Mouse (Mus musculus) spleen, postnatal 36 days (tissue): ENCODE measurements around the gene Slc46a2.

Experiments used
- DNase-seq, 2 experiments: peaks; one replicate each; pipeline ENCODE4 v3.0.0; 2022; ENCODE audit warnings: low spot score in 2 of 2, mixed read lengths in 1 of 2

Gene Slc46a2

DNA sequence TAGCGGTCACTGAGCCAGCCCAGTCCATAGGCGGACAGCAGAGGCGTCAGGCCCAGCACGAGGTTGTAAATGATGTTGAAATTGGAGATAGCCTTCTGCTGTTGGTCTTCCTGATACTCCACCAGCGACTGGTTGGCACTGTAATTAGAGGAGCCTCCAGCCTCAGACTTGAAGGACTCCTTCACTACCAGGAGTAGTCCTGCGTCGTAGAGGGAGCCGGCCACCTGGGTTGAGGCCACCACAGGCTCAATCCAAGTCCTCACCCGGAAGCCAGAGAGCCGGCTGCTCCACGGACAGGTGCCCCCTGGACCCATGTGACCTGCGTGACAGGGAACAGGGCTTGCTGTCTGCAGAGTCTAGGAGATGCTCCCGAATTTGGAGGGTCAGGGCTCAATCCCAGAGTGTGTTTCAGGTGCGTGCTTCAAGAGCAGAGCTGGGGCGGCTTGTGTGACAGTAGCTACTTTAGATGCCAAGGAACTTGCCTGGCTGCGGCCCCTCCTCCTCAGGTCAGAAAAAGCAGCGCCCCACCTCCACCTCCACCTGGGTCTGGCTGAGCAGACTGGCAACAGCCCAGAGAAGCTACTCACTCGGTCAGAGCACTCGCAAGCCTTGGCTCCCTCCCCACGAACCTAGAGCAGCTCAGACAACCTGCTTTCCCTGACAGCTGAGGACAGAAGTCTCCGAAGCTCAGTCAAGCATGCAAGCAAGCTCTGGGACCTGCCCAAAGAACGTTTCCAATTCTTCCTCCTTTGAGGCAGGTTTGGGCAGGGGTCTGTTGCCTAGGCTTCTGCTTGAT is at the start of gene Slc46a2:
Slc46a2 (minus strand) TSS at position 449 of the 796 bp plus-strand sequence.
- DNase-seq: no peak

DNA sequence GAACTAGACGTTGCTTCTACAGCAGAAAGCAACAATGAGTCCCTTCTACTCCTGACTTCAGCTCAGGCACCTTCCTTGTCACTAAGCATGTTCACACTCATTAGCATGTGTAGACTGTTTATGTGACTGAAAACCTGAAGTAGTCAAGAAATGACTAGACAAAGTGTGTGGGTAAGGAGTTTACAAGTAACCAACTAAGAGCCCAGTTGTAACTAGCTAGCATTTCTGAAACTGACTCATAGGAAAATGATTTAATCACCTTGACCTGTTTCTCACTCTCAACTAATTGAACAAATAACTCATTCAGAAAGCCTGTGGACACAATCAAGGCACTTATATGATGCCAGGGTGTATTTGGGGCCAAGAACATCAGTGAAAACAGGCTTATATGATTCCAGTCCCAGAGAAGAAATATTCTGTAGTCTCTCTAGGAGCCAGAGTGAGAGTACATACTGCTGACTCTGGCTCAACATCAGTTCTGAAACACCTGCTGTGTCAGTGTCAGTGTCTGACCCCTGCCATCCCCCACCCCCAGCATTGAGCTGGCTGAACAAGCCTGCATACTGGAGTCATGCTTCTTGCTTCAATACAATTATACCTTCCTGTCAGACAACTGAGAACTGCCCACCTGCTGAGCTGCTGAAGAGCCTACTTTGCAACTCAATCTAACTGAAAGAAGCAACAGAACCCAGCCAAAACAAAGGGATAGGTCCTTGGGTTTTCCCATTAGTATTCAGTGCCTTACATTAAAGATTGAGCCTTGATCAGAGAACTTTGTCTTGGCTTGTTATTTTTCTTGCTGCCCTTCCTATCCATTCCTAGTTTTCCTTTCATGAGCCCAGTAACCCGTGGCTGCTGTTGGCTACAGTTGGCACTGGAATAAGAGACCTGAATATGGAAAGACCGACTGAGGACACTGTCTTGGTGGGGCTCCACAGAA is 48.8 kb upstream of the Slc46a2 start, which contains the start of gene Mup6:
Mup6 (plus strand) TSS at position 890 of the 940 bp plus-strand sequence.
- DNase-seq: no peak

DNA sequence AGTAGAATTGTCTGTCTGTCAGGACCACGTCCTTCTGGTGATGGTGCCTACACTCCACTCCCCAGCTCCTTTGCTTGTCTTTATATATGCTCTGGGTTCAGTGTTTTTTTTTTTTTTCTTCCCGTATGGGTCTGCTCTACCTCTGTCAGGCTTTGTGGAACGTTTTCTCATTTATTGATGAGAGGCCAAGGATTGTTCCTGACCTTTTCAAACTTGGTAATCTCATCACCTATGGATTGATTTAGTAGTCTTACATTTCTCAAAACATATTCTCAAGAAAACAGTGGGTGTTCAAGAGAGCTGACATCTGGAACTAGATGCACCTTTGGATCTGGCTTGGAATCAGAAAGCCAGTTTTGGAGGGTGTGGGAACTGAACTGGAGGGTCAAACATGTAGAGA is 45.8 kb upstream of the Slc46a2 start, which contains the start of gene Mup4:
Mup4 (minus strand) TSS at position 101 of the 400 bp plus-strand sequence.
- DNase-seq: no peak

DNA sequence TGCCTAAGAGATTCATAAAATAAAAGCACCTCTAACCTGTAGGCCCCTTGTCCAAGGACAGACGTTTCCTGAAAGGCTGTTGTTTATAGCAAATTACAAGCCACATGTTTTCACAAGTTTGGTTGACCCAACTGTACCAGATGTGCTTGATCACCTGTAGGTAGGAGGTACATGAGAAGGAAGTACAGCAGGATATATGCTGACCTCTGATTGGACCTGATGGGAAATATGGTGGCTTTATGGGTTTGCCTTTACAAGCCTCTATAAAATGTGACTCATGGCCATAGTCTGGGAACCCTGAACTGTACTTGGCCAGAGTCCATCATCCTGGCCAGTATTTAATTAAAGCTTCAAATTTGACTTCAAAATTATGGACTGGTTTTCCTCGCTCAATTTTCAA is 22.7 kb upstream of the Slc46a2 start:
- DNase-seq: no peak

DNA sequence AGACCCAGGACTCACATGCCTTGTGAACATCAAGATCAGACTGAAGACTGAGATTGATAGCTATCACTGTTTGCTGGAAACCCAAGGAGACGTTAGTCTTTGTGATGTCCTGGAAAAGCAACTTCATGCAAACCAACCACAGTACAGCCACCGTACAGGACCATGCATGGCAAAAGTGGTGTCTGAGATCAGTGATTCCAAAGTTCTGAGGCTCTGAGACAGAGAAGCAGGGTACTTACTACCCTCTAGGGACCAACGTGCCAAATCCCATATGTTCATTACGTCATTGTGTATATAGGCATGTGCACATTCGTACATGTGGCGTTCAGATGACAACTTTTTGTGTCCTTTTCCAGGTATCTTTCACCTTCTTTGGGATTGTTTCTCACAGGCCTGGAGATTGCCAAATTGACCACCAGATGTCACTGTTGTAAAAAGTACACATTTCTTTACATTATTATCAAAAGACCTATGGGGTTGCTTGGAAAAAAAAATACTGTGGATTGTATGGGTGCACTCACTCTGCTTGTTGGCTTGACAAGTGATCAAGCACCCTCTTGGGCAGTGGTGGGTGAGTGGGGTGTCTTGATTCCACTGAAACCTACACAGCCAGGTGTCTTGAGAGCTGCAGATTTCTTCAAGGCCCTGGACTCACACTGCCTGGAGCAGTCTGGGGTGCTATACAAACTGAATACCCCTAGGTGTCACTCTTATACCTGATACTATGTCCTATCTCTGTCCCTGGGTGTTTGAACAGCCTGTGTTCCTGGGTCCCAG is 17.8 kb upstream of the Slc46a2 start:
- DNase-seq: peak in 1 of 2 experiments; percentile 6

DNA sequence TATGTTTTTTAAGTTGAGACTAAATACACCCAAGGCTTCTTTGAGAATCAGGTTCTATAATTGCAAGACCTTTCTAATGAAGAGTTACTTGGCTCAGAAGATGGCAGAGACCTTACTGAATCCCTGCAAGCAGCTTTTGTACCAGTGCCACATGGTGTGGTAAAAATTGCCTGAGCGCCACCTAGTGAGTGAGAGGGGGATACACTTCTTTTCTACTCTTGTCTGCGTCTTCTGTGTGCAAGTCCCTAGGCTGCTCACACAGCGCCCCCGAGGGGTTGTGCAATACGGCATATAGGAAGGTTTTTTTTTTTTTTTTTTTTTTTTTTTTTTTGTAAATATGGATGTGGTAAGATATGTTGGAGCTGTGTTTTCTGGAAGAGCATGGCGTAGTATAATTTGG is 13.5 kb upstream of the Slc46a2 start:
- peak; percentile 78 to 82 for DNase-seq

DNA sequence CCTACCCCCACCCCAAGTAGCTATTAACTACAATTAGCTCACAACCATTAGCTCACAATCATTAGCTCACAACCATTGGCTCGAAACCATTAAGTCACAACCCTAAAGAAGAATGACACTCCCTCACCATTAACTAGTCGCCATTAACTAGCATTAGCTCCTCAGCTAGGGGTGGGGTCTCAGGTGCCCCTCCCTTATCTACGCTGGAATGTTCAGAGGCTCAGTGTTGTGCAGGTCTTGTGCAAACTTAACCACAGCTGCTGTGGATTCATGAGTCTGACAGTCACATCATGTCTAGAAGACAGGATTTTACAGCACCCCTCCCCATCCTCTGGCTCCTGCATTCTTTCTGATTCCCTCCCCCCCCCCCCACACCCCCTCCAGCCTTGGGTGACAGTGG is 12.8 kb upstream of the Slc46a2 start:
- DNase-seq: no peak

DNA sequence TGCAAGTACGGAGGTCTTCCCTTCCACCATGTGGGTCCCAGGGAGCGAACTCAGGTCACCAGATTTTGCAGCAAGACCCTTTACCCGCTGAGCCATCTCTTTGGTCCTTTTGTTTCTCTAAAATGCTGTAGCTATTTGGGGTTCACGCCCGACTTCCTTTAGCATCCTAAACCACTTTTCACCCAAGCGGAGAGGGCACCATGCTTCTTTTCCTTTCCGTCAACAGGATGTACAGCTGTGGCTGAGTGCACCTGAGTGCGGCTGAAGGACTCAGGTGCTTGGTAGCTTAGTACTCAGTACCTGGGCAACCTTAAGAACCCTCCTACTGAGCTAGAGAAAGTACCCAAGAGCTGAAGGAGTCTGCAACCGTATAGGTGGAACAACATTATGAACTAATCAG is 10.2 kb upstream of the Slc46a2 start:
- peak; percentile 51 to 56 for DNase-seq

DNA sequence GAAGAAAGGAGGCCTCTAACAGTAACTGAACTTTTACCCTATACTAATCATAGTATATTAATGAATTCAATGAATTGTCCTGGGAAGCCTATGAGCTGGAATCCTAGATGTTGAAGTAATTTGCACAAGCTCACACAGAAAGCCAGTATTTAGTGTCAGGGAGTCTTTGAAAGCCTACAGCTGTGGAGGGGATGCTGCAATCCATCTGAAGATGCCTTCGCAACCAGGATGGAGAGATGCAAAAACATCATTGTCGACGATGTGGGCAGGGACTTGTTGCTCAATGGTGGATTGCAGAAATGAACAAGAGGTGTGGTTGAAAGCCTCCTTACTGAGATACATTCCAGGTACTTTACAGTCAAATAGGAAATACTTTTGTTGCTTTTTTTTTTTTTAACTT is 3.1 kb upstream of the Slc46a2 start:
- DNase-seq: no peak

DNA sequence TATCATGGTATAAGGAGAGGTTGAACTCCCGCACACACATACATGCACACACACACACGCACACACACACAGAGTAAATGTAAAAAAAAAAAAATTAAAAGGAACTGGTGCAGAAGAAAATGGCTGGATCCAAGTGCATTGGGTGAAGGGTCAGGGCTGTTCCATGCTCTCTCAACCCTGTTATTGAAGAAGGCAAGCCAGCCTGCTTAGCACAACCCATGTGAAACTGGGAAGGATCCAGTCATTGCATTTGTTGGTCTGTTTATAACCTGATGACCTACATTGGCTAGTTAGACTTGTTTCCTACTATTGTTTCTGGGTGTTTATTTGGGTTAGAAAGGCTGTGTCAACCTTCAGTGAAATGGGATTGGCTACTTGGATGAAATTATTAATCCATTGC is 6.1 kb downstream of the Slc46a2 start:
- DNase-seq: no peak

DNA sequence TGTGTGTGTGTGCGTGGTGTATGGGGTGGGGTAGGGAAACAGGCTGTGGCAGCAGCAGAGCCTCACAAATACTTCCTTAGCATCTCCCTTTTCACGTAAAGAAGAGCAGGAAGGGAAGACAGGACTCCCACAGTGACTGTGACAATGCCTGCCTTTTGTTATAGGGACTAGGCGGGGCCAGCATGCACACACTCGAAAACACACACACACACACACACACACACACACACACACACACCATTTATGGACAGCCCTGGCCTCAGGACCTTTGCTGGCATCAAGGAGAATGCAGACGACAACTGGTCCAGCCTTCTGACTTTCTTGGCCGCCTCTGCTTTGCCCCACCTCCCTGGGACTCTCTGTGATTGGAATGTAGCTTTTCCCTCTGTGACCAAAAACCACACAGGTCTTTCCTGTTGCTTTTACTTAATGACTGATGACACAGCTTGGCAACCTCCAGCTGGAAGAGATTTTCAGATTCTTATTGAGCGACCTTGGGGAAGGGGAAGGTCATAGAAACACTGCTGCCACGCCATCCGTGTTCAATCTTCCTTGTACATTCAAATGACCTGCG is 7.1 kb downstream of the Slc46a2 start:
- no peak for DNase-seq

DNA sequence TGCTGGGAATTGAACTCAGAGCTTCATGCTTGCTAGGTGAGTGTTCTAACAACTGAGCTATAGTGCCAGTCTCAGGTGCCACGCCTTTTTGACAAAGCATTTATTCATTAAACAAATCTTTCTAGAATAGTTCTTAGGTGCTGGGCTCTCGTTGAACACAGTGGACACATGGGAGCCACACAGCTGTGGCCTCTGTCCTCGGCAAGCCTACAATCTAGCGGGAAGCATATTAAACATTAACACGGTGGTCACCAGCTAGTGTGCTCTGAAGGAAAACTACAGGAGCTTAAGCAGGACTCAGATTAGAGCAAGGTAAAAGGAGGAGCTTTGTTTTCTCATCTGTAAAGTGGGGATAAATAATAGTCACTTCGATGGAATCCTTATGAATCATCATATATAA is 7.8 kb downstream of the Slc46a2 start:
- DNase-seq: no peak

DNA sequence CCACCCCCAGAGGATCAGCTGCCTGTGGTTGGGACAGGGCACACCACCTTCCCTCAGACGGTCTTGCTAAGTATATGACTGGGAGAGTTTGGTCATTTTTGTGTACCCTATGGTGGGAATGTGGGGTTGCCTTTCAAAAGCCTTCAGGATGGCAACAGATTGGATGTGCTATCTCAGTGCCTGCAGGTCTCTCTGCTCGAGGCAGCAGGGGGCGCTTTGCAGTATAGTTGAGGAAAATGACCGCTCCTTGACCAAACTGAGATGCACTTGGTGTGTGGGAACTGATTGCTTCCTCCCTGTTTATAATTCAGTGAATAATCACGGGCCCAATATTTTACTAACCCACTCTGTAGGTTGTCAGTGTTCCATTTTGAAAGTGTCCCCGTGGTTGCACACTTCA is 12.3 kb downstream of the Slc46a2 start:
- DNase-seq: no peak

DNA sequence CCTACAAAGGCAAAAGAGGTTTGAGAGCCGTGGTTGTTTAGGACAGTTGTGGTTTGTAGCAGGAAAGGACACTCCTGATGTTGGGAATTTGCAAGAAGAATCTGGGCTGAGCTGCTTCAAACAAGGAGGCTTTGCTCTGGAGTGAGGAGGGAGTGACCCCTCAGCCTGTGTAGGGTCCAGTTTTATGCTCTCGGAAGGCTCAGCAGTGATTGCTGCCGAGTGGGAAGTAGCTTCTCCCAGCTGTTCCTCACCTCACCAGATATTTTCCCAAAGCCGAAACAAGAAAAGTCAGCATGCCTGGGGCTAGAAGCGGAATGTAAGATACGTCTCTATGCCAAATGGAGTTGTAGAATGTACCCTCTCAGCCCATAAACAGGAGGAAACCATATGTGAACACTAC is 13.0 kb downstream of the Slc46a2 start:
- no peak for DNase-seq

DNA sequence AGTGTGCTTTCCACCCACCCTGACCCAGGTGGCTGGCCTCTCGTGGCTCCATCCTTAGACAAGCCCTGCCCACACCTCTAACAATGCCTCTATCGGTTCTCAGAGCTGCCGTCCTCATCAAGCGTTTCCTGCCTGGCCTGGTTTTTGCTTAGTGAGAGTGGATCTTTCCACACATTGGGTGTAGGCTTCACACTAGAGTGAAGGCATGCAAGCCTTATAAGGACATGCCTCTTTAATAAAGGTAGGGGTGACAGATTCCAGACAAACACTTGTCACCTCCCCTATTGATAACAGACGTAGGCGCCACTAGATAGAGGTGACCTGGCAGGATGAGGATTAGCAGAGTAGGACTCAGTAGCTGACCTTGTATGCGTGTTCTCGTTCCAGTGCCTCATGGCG is 16.3 kb downstream of the Slc46a2 start:
- no peak for DNase-seq

DNA sequence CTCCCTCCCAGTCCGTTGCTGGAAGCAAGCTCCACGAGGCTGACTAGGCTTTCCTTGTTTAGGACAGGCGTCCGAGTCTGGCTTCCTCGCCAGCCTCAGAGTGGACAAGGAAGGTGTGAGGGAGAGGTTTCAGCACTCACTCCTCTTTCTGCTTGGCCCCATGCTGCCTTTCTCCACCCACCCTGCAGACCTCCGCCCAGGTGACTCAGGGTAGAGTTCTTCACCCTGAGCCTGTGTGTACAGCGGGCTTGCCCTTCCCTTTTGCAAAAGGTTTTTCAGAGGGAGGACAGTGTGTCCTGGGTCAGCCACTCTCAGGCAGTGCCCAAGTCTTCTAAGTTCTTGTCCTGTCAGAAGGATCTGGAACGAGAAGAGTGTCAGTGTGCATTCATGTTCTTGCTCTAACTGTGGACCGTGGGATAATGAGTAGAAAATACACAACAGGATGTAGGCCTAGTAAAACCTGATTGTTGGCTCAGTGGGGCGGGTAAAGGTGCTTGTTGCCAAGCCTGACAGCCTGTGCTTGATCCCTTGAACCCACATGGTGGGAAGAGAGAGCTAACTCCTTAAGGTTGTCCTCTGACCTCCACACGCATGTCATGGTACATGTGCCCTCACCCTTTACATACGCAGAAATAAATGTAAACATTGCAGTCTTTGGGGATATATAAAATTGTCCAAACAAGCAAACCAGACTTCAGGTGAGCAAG is 16.9 kb downstream of the Slc46a2 start:
- DNase-seq: no peak

DNA sequence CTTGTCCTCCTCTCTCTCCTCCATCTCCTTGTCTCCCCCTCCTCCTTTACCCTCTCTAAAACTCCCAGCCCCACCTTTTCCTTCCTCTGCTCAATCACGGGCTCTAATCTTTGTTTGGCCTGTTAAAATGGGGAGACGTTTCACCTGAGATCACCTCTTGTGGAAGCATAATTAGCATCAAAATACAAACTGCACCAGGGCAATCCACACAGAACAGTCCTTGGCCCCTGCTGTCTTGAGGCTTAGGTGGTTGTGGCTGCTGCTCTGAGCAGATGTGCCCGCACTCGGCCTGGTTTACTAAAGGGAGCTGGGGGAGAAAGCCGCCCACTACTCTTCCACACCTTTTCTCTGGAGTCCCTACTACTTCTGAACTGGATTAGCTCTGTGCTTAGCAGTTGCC is 18.9 kb downstream of the Slc46a2 start:
- DNase-seq: no peak

DNA sequence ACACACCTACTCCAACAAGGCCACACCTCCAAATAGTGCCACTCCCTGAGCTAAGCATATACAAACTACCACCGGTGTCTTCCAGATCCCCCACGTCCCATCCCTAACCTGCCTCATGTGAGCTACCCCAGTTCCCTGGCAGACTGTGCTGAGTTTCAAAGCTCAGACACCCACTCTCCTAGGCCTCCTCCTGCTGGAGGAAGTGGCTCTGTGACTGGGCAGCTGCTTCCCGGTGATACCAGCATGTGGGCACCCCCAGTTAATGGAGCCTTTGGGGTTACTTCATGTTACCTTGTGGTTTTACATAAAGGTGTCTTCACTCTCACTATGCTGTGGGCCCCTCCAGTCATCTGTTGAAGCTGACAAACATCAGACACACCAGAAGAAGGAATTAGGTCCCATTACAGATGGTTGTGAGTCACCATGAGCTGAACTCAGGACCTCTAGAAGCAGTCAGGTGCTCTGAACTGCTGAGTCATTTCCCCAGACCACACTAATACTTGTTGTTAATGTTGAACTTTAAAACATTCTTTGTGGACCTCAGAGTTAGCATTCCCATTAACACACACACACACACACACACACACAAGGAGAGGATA is 19.8 kb downstream of the Slc46a2 start:
- no peak for DNase-seq

DNA sequence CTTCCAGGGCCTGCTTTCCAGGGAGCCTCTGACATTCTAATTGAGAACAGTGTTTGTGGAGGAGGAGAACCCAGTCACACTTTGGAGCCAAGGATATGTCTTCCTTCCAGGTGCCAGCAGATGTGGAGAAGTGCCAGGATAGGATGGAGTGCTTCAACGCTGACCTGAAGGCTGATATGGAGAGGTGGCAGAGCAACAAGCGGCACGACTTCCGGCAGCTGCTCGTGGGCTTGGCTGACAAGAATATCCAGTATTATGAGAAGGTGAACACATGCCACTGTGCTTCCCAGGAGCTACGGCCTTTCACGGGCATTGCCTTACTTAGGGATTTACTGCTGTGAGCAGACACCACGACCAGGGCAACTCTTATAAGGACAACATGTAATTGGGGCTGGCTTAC is 20.4 kb downstream of the Slc46a2 start:
- no peak for DNase-seq

DNA sequence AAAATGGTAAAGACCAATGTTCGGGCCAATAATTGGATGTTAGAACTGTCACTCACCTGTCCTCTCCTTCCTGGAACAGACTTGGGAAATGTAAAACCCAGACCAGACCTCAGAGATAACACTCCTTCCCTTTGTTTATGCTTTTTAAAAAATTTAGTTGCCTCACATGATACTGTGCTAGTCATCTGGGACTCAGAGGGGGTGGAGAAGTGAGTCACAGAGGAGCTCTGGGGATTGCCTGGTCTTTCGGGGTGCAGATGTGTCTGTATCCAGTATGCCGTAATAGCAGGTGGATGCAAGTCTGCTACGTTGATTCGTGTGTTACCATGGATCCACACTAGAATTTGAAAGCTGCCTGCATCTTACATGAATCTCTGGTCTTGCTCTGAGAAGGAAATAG is 22.1 kb downstream of the Slc46a2 start:
- no peak for DNase-seq
